Mouse (Mus musculus) left cerebral cortex, adult 18-20 months (tissue): Measurements from ENCODE around the gene Olfr764-ps1. TPM values are rescaled to one million over a fixed set of nuclear protein-coding genes. Genes with fewer than 3 reads are reported as not detected.
"Not testable (repeated sequence)": the region's sequence is repeated elsewhere in the genome, so short reads cannot be mapped to it uniquely, and the experiment has no call there.

Experiments used
- DNase-seq, 2 experiments: peaks; one replicate each; pipeline ENCODE4 v3.0.0; 2021 to 2022; ENCODE audit warnings: low spot score in 2 of 2, mixed read lengths in 1 of 2
- long read RNA-seq, 2 experiments: library from polyadenylated mRNA; stranded (forward); transcript quantifications; one replicate each; pipeline ENCODE4 v2.0.0; 2021
- total RNA-seq, 2 experiments: library from RNA; stranded (reverse); gene quantifications; 2 replicates each; pipeline ENCODE4 v1.2.3; 2021

Gene Olfr764-ps1
- total RNA-seq: not detected
- long read RNA-seq, experiment 1: 0 reads
- long read RNA-seq, experiment 2: 0 reads

DNA sequence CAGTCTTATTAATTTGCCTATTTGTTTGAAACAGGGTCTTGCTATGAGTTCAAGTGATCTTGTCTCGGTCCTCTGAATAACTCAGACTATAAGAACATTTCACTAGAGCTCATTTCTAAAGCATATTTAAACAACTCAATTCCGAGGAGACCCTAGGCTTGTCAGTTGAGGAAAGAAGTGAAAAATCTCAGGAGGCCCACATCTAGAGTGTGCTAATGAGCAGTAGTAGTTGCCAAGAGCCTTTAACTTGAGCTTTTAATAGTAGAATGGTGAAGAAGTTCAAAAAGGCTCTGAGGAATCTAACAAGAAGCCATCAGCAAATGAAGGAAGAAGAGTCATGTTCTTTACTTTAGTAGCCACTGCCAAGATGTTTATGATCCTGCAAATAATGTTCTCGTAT lies at the start of gene Olfr764-ps1:
Gene Olfr764-ps1 (minus strand): TSS at position 101 of the 400 bp plus-strand sequence.
- no peak for DNase-seq

DNA sequence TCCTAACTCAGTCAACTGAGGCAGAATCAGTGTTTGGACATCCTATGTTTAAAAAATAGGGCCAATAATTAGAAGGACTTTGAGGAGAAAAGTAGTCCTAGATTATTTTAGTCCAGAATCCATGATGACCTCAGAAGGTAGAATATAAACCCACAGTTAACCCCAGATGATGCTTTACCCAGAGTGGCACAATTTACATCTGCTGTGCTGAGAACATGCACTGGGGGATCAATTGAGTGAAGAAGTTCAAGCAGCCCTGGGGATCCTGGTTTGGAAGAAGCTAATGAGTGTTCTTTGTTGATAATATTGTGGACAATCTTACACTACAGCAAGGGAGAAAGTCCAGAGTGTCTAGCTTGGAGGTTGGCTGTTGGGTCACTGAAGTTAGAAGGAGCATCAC lies 43.1 kb upstream of the Olfr764-ps1 start, which contains the start of gene Olfr767:
Gene Olfr767 (minus strand): TSS at position 101 of the 400 bp plus-strand sequence.
- not testable (repeated sequence) for DNase-seq

DNA sequence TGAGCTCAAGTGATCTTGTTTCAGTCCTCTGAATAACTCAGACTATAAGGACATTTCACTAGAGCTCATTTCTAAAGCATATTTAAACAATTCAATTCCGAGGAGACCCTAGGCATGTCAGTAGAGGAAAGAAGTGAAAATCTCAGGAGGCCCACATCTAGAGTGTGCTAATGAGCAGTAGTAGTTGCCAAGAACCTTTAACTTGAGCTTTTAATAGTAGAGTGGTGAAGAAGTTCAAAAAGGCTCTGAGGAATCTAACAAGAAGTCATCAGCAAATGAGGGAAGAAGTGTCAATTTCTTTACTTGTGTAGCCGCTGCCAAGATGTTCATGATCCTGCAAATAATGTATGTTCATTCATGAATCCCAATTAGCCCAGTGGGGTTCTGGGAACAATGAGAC lies 29.2 kb upstream of the Olfr764-ps1 start, which contains the start of gene Olfr766-ps1:
Gene Olfr766-ps1 (minus strand): TSS at position 101 of the 400 bp plus-strand sequence.
- DNase-seq: no peak

DNA sequence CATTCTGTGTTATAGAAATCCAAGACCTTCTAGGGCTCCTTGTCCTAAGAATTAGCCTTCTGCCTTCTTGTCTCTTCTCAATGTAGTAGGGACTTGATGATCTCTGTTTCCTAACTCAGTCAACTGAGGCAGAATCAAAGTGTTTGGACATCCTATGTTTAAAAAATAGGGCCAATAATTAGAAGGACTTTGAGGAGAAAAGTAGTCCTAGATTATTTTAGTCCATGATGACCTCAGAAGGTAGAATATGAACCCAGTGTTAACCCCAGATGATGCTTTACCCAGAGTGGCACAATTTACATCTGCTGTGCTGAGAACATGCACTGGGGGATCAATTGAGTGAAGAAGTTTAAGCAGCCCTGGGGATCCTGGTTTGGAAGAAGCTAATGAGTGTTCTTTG lies 10.2 kb upstream of the Olfr764-ps1 start, which contains the start of gene Olfr765:
Gene Olfr765 (minus strand): TSS at position 101 of the 400 bp plus-strand sequence.
- DNase-seq: not testable (repeated sequence)

DNA sequence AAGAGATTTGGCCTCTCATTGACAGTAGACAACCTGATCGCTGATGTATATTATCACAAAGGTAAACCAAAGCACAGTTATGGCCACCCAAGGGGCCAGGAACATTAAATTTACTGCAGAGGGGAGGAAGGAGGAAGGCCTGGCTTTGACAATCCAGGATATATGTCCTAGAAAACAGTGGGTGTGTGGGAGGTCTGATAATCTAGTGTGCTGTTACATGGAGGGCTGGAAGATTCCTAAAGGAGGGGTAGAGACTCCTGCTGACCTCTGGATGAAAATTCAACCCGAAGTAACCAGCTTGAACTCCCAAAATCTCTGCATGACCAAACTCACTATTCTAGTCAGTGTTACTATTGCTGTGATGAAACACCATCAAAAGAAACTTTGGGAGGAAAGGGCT lies 11.4 kb downstream of the Olfr764-ps1 start:
- no peak for DNase-seq

DNA sequence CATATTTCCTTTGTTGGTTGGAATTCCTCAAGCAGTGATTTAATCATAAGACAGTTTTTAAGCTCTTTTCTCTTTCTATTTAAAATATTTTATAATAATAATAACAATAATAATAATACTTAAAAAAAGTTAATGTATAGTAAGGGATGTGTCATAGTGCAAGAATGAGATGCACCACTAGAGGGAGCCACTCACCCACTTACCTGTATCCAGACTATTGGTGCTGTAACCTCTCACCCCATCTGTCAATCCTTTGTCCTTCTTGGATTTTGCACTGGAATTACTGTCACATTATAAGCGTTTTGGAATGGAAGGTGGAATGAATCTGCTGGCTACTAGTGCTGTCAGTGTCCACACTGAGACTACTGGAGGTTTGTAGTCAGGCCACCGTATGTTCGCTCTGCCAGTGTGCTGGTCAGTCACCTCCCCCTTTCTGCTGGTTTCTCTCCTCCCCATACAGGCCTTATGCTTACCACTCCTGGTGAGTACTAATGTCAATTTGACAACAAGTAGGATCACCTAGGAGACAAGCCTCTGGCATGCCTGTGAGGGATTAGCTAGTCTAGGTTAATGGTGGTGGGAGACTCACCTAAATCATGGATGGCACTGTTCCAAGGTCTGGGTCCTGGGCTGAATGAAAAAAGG lies 13.6 kb downstream of the Olfr764-ps1 start:
- DNase-seq: peak; percentile 30 to 60

DNA sequence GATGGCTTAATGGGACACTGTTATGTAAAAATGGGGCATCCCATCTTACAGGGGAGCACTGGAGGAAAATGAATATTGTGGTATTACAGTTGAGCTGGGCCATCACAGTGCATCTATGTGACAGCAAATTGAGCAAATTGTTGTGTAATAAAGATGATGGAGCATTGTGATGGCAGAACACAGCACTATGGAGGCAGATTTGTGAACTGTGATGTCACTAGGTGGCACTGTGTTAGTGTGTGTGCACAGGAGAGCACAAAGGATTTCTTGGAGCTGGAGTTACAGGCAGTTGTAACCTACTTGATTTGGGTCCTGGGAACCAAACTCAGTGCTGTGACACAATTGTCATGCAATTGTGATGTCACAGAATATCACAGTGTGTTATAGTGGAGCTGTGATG lies 16.4 kb downstream of the Olfr764-ps1 start:
- DNase-seq: no peak

DNA sequence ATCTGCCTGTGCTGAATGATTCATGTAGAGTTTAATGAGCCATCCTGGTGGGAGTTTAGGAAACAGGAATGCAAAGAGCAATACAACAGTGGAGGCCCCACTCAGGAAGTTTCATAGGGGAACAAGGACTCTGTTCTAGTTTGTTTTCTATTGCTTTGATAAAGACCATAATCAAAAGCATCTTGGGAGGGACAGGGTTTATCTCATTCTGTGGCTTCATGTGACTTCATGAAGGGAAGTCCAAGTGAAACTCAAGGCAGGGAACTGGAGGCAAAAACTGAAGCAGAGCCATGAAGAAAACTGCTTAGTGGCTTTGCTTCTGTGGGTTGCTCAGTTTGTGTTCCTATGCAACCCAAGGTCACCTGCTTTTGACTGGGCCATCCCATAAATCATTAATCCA lies 25.2 kb downstream of the Olfr764-ps1 start:
- DNase-seq: no peak

DNA sequence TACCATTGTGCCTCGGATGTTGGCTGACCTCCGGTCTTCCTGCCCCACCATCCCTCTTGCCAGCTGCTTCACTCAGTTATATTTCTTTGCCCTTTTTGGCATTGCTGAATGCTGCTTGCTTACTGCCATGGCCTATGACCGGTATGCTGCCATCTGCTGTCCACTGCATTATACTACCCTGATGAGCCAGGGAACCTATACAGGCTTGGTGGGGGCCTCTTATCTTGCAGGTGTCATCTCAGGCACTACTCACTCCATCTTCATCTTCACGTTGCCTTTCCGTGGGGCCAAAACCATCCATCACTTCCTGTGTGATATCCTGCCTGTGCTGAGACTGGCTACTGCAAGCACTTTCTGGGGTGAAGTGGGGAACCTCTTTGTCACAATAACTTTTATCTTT lies 28.2 kb downstream of the Olfr764-ps1 start:
- not testable (repeated sequence) for DNase-seq

DNA sequence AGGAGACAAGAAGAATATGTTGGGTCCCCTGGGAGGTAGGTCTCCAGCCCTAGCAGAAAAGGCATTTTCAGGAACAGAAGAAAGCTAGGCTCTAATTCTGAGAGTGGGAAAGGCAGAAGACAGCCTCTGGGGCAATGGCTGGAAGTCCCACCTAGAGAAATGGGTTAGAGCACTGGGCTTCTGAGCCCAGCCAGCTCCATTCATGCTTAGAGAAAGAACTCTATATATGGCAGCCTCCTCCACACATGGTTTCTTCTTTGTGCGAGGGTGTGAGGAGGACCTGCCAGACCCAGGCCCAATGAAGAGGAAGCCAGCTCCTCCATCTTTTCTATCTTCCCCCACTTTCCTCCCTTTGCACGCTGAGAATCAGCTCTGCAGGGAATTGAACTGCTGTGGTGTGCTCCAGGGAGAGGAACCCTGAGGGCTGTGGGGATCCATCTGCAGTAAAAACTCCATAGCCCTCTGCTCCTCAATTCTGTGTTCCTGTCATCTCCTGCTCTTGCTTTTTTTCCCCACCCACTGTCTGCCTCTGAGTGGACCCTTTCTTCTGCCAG lies 29.3 kb downstream of the Olfr764-ps1 start, which contains the start of gene Olfr763:
Gene Olfr763 (plus strand): TSS at position 504 of the 554 bp plus-strand sequence.
- DNase-seq: no peak

DNA sequence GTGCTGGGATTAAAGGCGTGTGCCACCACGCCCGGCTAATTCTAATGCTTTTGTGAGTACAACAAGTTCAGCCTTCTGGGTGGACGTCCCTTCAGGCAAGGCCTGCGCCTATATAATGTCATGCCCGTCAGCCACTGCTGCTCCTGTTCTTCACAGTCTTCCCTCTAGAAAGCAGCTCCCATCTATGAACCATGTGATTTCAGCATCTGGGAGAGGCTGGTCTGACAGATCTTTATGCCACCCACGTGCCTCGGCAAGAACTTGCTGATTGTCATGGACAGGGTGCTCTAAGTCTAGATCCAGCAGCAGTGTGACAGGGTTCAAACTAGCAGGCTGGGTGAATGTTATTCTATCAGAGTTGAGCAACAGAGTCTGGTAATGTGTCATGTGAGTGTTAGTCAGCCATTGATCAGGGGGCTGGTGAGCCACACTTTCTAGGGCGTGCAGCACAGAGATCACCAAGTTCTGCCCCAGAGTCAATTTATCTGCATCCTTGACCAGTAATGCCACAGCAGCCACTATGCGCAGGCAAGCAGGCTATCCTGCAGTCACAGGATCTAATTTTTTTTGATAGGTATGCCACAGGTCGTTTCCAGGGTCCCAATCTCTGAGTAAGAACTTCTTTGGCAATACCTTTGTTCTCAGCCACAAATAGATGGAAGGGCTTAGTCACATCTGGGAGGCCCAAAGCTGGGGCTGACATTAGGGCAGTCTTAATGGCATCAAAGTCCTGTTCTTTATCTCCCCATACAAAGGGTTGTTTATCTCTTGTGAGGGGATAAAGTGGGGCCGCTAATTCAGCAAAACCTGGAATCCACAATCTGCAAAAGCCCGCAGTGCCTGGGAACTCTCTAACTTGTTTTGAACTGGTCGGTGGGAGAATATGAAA lies 35.4 kb downstream of the Olfr764-ps1 start:
- no peak for DNase-seq

DNA sequence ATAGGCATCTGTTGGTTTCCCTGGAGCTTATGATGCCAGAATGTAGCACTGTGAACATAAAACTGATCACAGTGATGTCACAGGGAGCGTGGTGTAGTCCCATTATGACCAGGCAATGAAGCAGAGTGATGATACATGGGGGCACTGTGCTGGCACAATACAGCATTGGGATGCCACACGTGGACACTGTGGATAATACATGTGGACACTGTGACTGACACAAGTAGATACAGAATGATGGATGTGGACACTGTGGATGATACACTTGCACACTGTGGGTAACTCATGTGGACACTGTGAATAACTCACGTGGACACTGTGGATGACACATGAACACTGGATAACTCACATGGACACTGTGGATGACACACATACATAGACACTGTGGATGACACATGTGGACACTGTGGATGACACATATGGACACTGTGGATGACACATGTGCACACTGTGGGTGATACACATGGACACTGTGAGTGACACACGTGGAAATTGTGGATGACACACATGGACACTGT lies 43.1 kb downstream of the Olfr764-ps1 start:
- no peak for DNase-seq

DNA sequence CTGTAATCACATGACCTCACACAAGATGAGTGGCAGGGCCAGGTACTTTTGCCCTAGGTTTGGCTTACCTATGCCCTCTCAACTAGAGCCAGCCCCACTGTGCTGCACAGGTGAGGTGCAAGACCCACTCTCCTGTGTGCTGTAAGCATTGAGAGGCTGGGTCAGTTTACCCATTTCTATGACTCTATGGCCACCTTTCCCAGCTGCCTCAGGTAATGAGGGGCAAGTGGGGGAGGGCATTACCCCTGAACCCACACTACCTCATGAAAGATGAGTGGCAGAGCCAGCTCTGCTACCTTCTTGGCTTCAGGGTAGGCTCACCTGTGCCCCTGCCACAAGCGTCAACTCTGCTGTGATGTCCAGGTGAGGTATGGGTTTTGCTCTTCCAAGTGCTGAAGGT lies 43.9 kb downstream of the Olfr764-ps1 start:
- DNase-seq: no peak

DNA sequence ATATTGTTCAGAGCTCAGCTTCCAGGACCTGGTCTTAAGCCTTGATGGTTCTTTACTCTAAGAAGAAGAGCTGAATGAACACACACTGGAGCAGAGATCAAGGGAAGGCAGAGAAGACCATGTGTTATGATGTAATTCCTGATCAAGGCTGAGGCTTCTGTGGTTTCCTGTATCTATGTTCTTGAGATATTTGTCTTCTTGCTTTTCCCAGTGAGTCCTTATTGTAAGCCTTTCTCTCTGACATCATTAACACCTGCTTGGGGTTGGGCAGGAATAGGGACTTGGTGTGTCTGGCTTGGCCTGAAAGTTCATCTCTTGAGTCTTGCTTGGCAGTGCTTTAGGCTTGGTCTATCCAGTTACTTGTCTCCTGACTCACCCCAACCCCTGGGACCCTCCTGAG lies 48.7 kb downstream of the Olfr764-ps1 start:
- DNase-seq: no peak

DNA sequence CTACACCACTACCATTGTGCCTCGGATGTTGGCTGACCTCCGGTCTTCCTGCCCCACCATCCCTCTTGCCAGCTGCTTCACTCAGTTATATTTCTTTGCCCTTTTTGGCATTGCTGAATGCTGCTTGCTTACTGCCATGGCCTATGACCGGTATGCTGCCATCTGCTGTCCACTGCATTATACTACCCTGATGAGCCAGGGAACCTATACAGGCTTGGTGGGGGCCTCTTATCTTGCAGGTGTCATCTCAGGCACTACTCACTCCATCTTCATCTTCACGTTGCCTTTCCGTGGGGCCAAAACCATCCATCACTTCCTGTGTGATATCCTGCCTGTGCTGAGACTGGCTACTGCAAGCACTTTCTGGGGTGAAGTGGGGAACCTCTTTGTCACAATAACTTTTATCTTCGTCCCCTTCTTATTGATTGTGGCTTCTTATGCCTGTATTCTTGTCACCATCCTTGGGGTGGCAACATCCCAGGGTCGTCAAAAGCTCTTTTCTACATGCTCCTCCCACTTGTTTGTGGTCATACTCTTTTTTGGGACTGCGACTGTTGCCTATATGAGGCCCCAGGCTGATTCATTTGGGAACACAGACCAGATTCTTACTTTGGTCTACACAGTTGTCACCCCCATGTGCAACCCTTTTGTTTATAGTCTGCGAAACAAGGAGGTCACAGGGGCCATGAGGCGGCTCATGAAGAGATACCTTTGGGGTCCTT lies 49.4 kb downstream of the Olfr764-ps1 start:
- not testable (repeated sequence) for DNase-seq

DNA sequence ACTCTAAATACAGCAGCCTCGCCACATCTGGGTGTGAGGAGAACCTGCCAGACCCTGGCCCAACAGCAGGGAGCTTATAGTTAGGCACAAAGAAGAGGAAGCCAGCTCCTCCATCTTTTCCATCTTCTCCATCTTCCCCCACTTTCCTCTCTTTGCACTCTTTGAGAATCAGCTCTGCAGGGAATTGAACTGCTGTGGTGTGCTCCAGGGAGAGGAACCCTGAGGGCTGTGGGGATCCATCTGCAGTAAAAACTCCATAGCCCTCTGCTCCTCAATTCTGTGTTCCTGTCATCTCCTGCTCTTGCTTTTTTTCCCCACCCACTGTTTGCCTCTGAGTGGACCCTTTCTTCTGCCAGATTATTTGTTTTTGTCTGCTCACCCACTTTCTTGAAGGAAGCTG lies 50.6 kb downstream of the Olfr764-ps1 start, which contains the start of gene Olfr9:
Gene Olfr9 (plus strand): TSS at position 301 of the 400 bp plus-strand sequence.
- DNase-seq: not testable (repeated sequence)
